Mouse (Mus musculus): ENCODE data around the gene Sphk2.
A peak's percentile ranks its signal among the peaks of the same experiment; 100 is the strongest.
"Not testable (repeated sequence)": the region's sequence is repeated elsewhere in the genome, so short reads cannot be mapped to it uniquely, and the experiment has no call there.

The Sphk2 gene

GRCm38 (mm10) chr7:45693921-45694591 is 23.7 kb downstream of the Sphk2 start, which contains the start of gene Sec1:
TSS of gene Sec1 (minus strand) at chr7:45694402.
- DNase-seq (ENCODE audit: low spot score), result no peak

DNA sequence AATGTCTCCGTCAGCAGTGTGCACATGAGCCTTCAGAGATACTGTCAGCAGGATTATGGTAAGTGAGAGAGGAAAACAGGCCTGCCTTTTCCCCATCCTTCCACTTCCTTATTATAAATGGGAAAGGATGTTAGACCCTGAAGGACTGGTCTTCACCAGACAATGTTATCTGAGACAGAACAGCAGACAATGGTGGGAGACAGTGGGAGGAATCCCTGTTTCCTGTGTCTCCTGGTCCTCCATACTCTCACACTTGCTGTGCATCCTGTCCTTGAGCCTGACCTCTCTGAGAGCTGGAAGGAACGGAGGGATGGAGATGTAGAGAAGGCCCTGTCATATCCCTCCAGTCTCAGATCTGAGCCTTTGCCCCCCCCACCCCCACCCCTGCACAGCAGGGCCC is 25.4 kb downstream of the Sphk2 start:
- DNase-seq (ENCODE audit: low spot score), result no peak

- no peak for DNase-seq (ENCODE audit: low spot score)
Measured at GRCm38 (mm10) chr7:45689800-45690199, 28.0 kb downstream of the Sphk2 start.

GRCm38 (mm10) chr7:45689099-45689498 is 28.7 kb downstream of the Sphk2 start:
- DNase-seq (ENCODE audit: low spot score), result no peak

DNA sequence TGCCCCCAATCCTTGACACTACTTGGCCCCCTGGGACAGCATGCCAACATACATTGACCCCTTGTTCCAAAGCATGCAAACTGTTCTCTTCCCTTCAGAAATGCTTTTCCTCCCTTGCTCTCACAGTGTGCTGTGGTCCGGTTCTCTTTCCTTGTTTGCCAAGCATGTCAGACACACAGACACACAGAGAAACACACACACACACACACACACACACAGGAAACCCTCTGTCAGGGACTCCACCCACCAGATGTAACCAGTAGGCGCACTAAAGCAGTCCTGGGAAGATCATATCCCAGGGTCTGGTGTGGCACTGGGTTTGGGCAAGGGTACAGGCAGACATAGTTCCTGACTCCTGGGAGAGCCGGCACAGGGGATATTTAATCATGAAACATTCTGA is 31.0 kb downstream of the Sphk2 start:
- no peak for DNase-seq (ENCODE audit: low spot score)

DNA sequence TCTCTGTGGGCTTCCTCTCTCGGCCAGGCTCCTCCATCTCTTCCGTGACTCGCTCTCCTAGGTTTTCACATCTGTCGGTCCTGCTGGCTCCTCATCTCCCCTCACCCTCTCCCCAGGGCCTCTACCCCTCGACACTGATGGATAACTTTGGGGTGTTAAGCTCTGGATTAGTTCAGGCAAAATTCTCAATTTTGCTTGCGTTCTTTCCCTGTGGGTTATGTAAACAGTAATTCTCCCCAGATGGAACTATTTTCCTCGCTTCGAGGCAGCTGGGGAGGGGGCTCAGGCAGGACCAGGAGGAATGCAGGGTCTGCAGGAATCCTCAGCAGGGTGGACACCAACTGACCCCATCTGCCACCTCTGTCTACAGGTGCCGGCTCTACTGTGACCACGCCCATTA is 32.0 kb downstream of the Sphk2 start:
- DNase-seq (ENCODE audit: low spot score), result no peak

DNA sequence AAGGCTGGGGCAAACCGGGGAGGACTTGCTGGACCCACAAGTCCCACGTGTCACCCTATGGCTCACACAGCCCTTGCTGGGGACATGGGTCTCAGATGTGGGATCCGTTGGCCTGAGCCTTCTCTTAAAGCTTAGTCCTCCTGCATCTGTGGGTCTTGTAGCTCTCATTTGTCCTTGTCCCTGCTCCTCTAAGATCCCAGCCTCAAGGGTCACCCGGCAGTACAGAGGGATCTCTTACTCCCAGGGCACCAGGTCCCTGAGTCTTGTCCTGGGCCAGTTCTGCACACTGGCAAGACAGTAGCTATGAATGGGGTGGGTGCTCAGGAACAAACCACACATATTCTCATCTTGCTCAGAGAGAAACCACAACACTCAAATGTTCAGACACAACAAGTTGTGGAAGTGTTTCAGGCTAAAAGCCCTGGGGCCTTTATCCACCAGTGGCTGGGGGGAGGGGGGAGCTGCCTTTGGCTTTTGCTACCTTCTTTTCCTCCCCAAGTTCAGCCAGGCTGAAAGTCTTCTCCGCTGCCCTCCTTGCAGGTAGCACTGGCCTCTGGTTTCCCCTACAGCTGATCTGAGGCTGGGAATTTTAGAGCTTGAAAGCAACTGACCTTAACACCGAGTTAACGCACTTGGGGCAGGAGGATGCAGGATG is 34.3 kb downstream of the Sphk2 start, which contains the start of gene Ntn5:
Ntn5 (plus strand) TSS at position 627 of the 655 bp plus-strand sequence.
- no peak for DNase-seq (ENCODE audit: low spot score)

DNA sequence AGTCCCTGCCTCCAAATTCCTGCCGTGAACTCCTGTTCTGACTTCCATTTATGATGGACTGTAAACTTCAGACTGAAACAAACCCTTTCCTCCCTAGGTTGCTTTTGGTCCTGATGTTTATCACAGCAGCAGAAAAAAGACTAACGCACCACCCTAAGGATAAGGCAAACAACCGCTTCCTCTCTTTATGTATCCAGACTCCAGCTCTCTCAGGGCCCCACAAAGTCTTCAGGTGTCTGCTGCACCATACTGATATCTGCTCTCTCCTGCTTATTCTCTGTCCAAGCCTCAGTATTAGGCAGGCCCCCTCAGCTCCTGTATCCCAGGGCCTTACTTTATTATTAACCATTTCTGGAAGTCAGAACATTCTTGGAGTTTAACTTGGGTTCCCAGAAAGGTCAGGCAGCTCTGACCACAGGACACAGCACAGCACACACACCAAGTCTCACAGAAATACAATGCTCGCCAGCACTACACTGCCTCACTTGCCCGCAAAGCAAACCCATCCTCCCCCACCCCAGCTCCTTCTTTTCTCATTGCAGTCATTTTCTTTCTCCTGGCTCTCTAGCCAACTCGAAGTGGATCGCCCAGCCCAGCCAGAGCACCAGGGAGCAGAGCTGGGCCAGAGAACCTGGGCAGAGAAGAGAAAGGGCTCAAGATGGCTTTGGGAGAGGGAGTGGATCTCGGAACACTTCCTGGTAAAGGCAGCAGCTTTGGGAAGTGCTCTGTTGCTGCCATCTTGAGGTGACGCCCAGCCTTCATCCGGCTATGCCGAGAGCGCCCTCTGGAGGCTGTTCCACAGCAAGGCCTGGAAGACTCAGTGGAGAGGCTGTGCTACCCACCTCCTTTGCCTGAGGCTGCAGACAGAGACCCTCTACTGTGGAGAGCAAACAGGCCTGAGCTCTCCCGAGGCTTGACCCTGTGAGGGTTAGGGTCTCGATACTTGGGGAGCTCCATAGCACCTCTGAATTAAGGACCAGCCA is 35.4 kb downstream of the Sphk2 start:
- DNase-seq (ENCODE audit: low spot score), result peak; percentile 92

DNA sequence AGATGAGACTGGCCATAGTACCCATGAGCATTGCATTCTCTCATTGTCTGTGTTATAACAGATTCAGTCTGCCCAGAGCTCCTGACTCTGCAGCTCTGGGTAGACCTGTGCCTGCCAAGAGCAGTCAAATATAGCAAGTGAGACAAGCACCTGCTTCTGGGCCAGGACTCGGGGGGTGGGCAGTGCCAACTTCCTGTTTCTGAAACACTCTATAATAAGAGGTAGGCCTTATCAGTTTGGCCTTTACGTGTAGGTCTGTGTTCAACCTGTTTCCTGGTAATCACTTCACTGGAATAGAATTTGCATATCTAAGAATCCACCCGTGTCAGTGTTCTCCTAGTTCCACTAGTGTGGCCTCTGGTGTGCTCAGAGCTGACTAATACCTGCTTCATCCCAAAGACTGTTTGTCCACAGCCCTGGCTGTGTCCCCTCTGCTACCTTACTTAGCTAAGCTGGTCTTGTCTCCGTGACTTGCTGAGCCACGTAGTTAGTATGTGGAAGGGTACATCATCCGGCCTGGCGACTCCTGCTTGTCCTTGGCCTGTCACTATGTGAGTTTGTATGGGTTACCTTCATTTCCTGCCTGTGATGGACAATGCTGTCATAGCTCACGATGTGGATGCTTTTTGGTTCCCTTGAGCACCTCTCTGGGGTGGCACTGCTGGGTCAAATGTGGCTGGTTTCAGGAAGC is 36.6 kb downstream of the Sphk2 start:
- DNase-seq (ENCODE audit: low spot score), result no peak

DNA sequence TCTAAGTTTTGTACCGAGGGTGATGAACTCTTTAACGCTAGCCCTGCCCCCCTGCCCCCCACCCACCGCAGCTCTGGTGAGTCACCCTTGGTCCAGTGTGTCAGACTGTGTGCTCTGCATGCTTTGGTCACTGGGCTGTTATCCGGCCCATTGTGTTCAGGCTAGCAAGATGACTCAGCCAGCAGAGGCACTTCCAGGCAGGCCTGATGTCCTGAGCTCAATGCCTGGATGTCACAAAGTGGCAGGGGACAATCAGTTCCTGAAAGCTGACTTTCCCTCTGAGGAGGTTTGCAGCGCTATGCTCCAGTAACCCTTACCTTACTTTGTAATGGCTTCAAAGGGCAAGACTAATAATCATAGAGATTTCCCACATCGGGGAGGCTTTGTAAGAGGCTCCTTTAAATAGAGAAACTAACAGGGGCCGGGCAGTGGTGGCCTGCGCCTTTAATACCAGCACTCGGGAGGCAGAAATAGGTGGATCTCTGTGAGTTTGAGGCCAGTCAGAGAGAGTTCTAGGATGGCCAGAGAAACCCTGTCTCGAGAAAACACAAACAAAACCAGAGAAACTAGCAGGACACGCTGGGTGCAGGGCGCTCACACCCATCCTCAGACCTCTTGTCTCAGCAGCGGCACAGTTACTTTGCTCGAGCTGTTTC is 37.7 kb downstream of the Sphk2 start:
- peak; percentile 74 for DNase-seq (ENCODE audit: low spot score)

DNA sequence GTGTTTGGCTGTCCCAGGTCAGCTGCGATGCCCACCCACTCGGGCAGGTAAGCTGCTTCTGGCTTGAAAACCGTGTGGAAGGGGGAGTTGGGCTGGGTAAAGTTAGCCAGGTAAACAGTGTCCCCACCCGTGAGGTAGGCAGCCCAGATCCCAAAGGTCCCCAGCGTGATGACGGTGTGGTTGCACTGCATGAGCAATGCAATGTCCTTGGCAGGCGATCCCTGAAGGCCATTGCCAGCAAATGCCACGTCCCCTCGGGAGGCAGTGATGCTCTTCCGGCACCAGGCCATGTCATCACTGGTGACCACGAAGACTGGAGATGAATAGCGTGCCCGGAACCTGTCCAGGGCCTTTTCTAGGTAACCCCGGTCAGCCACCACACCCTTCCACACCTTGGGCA is 39.3 kb downstream of the Sphk2 start:
- DNase-seq (ENCODE audit: low spot score), result no peak

DNA sequence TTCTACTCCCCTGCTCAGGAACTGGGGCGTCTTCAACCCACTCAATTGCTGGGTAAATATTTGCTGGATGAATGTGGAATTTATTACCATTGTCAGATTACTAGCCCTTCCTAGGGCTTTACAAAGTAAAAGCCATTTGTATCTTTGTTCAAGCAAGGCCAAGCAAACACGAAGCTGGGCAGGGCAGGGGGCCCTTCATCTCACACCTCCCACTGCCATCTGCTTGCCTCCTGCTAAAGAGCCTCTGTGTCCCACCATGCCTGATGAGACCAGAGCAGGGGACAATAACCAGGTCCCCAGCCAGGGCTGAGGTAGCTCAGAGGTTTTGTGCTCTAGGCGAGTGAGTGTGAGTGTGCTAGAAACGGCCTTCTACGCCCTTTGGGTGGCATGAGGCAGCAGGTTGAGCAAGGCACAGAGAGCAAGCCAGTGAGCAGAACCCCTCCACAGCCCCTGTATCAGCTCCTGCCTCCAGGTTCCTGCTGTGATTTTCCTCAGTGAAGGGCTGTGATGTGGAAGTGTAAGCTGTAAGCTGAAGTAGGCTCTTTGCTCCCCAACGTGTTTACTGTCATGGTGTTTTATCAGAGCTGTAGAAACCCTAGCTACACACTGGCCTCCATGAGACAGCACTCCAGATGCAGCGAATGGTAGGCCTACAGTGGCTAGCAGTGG is 40.0 kb downstream of the Sphk2 start:
- DNase-seq (ENCODE audit: low spot score), result no peak

DNA sequence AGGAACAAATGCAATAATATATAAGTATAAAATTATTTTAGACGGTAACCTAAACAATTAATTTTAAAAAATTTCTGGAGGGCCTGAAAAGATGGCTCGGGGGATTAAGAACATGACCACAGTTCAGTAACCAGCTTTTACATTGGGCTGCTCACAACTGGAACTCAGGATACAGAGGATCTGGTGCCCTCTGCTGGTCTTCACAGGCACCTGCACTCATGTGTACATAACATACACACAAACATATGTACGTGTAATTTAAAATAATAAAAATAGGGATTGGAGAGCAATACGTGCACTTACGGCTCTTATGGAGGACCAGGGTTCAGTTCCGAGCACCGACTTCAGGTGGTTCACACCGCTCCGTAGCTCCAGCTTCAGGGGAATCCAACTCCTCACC is 48.9 kb downstream of the Sphk2 start:
- no peak for DNase-seq (ENCODE audit: low spot score)

DNA sequence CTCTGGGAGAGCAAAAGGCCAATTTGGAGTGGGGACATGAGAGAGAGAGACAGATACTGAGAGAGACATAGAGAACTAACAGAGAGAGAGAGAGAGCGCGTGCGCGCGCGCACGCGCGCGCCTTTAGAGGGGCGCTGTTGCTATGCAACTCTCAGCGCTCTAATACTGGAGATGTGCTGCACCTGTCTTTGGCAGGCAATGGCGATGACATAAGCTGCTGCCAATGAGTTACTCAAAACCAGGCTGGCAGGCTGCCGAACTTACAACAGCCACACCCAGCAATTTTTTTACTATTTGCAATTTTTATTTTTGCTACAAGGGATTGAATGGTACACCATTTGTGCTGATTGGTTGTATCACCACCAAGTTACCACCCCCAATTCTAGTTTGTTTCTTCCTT is 50.0 kb downstream of the Sphk2 start:
- no peak for DNase-seq (ENCODE audit: low spot score)

DNA sequence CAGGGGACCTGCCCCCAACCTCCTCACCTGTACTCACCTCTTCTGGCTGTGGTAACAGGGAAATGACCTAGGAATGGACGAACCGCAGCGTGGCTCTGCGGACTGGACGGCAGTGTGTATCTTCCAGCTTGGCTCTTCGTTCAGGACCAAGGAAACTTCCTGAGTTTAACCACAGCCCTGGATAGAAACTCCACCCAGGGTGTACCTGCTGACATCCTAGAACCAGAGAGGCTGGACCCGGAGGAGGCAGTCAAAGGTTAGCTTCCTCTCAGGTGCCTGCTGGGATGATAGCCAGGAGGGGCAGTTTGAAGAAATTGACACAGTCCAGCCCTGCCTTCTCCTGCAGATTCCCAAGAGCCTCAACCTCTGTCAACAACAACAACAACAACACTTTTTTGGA is 51.6 kb downstream of the Sphk2 start, which contains the start of gene Fut2:
Fut2 (minus strand) TSS at position 234 of the 400 bp plus-strand sequence.
- DNase-seq (ENCODE audit: low spot score), result no peak

- DNase-seq (ENCODE audit: low spot score), result peak; percentile 37
Measured at GRCm38 (mm10) chr7:45665303-45666138, 52.3 kb downstream of the Sphk2 start.

DNA sequence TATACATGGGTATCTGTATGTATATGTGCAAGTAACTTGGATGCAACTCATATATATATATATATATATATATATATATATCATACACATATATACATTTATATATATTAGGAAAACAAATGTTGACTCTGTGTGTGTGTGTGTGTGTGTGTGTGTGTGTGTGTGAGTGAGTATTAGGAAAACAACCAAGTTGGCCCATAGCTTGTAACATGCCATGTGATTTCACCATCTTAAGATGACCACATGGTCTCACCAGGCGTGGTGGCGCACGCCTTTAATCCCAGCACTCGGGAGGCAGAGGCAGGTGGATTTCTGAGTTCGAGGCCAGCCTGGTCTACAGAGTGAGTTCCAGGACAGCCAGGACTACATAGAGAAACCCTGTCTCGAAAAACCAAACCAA is 56.1 kb downstream of the Sphk2 start:
- DNase-seq (ENCODE audit: low spot score), result not testable (repeated sequence)

GRCm38 (mm10) chr7:45660746-45661478 is 56.9 kb downstream of the Sphk2 start:
- no peak for DNase-seq (ENCODE audit: low spot score)
